Comparison of ENCODE assay signal across 9 mouse cellular contexts in the genomic region with DNA sequence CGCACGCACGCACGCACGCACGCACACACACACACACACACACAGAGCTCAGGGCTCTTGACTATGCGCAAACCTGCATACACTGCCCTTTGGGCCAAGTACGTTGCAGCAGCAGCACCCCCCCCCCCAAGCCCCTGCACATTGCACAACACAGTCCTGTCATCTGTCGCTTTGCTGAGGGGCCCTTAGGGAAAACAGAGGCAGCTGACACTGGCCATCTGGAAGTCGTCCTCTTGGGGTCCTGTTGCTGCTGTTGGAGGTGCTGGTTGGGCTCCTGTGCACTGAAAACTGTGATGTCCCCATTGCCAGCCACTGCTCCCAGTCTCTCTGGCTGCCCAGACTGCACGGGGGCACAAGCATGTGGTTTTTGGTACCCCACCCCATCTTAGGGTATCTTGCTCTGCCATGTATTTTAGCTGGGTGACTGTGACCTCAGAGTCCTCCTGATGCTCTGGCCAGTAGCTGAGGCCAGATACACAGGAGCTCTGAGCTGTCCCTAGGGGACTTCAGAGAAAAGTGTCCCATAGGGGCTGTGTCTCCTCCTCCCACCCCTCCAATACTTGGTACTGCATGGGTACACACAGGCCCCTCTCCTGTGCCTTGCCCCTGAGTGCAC. TPM values are rescaled to one million over a fixed set of nuclear protein-coding genes. Genes with fewer than 3 reads are reported as not detected.
DNase-seq lines count a peak whose midpoint lies in the region; ATAC-seq and TF ChIP-seq lines count a peak whose summit lies in the region.
"Had no signal": no experiment of that assay in that cellular context is flagged by ENCODE, and none has a peak within 500 bp of the region (broad histone marks: within the 10 kb centered on the region; RNA-seq: fewer than 3 reads in every experiment).

No protein-coding gene starts in this region.

- ATAC-seq in heart, embryonic 14.5 days (ENCODE audit: insufficient number of reproducible peaks, insufficient read depth, low FRiP score, low read depth), result peak; percentile 65
- peak; percentile 53 for ATAC-seq in liver, embryonic 15.5 days (ENCODE audit: insufficient read depth)
- ATAC-seq in stomach, postnatal 0 days (ENCODE audit: low FRiP score, low TSS enrichment), result peak; percentile 19; the same call in 1 of the 2 replicates

- peak overlapping the region; percentile 89 to 91 for H3K27ac ChIP-seq in heart, embryonic 14.5 days (replicated peaks in 1 of 2; ENCODE audit: control insufficient read depth in 1 of 2, insufficient read depth in 1 of 2, low read depth in 2 of 2, low read length in 2 of 2)
- no peak overlapping the region for H3K27ac ChIP-seq in liver, embryonic 15.5 days (replicated peaks)
- H3K27ac ChIP-seq in stomach, postnatal 0 days (replicated peaks), result peak overlapping the region; percentile 88; the same call in 1 of the 2 replicates

- no peaks in the 10 kb centered on the region for H3K36me3 ChIP-seq in heart, embryonic 14.5 days (ENCODE audit: control insufficient read depth, insufficient read depth, low read length)
- H3K36me3 ChIP-seq in liver, embryonic 15.5 days (replicated peaks), result no peaks in the 10 kb centered on the region
- no peaks in the 10 kb centered on the region for H3K36me3 ChIP-seq in stomach, postnatal 0 days (ENCODE audit: control insufficient read depth, insufficient read depth, low read length)

- H3K9me3 ChIP-seq in heart, embryonic 14.5 days (ENCODE audit: control insufficient read depth, low read length), result no peaks in the 10 kb centered on the region
- no peaks in the 10 kb centered on the region for H3K9me3 ChIP-seq in liver, embryonic 15.5 days (replicated peaks)
- no peaks in the 10 kb centered on the region for H3K9me3 ChIP-seq in stomach, postnatal 0 days (ENCODE audit: control insufficient read depth, low read length)

- H3K27me3 ChIP-seq in heart, embryonic 14.5 days (ENCODE audit: control insufficient read depth, insufficient read depth, low read length), result no peaks in the 10 kb centered on the region
- 0 out of 2 replicates have a peak, but pooled peaks cover 15% of the 10 kb centered on the region for H3K27me3 ChIP-seq in liver, embryonic 15.5 days
- H3K27me3 ChIP-seq in stomach, postnatal 0 days (ENCODE audit: control insufficient read depth, insufficient read depth, low read length), result no peaks in the 10 kb centered on the region

- no peak overlapping the region; a peak in 1 of 4 replicates for H3K4me3 ChIP-seq in heart, embryonic 14.5 days (ENCODE audit: control insufficient read depth in 1 of 2, insufficient read depth in 1 of 2, low read depth in 1 of 2, low read length in 2 of 2)
- H3K4me3 ChIP-seq in liver, embryonic 15.5 days (replicated peaks), result no peak overlapping the region
- no peak overlapping the region for H3K4me3 ChIP-seq in stomach, postnatal 0 days (ENCODE audit: low read depth, low read length)
- H3K4me3 ChIP-seq: myocyte had no signal

- peak overlapping the region; percentile 65 for H3K4me2 ChIP-seq in heart, embryonic 14.5 days (ENCODE audit: low read length)
- H3K4me2 ChIP-seq in liver, embryonic 15.5 days, result peak overlapping the region; percentile 47; the same call in 1 of the 2 replicates
- no peak overlapping the region for H3K4me2 ChIP-seq in stomach, postnatal 0 days (replicated peaks; ENCODE audit: low read depth)

- peak; percentile 20 for DNase-seq in adrenal gland, adult 8-10 months
- DNase-seq in adrenal gland, adult 18-20 months (ENCODE audit: low spot score in 2 of 2), result no peak
- peak; percentile 13 to 17 for DNase-seq in cerebellum, postnatal 36 days
- DNase-seq in stomach, postnatal 0 days (ENCODE audit: low spot score), result no peak
- DNase-seq in left cerebral cortex, adult 11 months (ENCODE audit: low spot score), result no peak
- DNase-seq in right cerebral cortex, adult 18-20 months, result no peak

- peaks cover 23 to 24% of the 10 kb centered on the region in 2 experiments for H3K4me1 ChIP-seq in heart, embryonic 14.5 days (ENCODE audit: control insufficient read depth in 2 of 2, insufficient read depth in 2 of 2, low read length in 2 of 2)
- peaks cover 21% of the 10 kb centered on the region for H3K4me1 ChIP-seq in liver, embryonic 15.5 days (replicated peaks)
- H3K4me1 ChIP-seq in stomach, postnatal 0 days (replicated peaks; ENCODE audit: control insufficient read depth, insufficient read depth), result peaks cover 12% of the 10 kb centered on the region

- H3K9ac ChIP-seq in heart, embryonic 14.5 days (ENCODE audit: low read length), result peak overlapping the region; percentile 62; the same call in 1 of the 2 replicates
- no peak overlapping the region for H3K9ac ChIP-seq in liver, embryonic 15.5 days
- H3K9ac ChIP-seq in stomach, postnatal 0 days (ENCODE audit: low read length), result peak overlapping the region; percentile 1; the same call in 1 of the 2 replicates

- TF ChIP-seq EP300 in stomach, postnatal 0 days (optimal IDR thresholded peaks at IDR 0.05), result no peak

- 24% methylated on average over 11 of the region's 11 CpGs for WGBS in heart, embryonic 14.5 days
- WGBS in liver, embryonic 15.5 days (ENCODE audit: insufficient replicate concordance), result 46% methylated on average over 11 of the region's 11 CpGs
- 35% methylated on average over 8 of the region's 11 CpGs for WGBS in stomach, postnatal 0 days

- TF ChIP-seq CTCF in stomach, postnatal 0 days (IDR thresholded peaks at IDR 0.05; ENCODE audit: low read depth), result no peak

RNA-seq across cellular contexts. Expression of gene Gadd45g, which starts 57.0 kb away (rescaled TPM):
- 10 to 100 TPM; 13.3 to 61.3 (median 18.6) TPM for total RNA-seq in adrenal gland, adult 8-10 months (2022)
- 10 to 100 TPM; 44.9 to 80.0 TPM for total RNA-seq in adrenal gland, adult 18-20 months (2021)
- polyA plus RNA-seq in heart, embryonic 14.5 days (2014; fragmentation: Nextera tagmentation; extraction: Ambion mirVana), result 41.4 and 41.6 TPM in 2 replicates
- polyA plus RNA-seq in liver, embryonic 15.5 days (2015; fragmentation: Nextera tagmentation; extraction: Ambion mirVana), result 13.3 and 14.0 TPM in 2 replicates
- 37.1 and 39.1 TPM in 2 replicates for polyA plus RNA-seq in stomach, postnatal 0 days (2015; fragmentation: Nextera tagmentation; extraction: Ambion mirVana)

Comparison
In these comparisons a context has a peak if more than half of its experiments do, and no peak if none do; other contexts are left out.
1. DNase-seq: peak in adrenal gland, adult 8-10 months (single experiment) and cerebellum, postnatal 36 days (2 of 2); none in adrenal gland, adult 18-20 months (0 of 2), stomach, postnatal 0 days (single experiment), left cerebral cortex, adult 11 months (single experiment) and right cerebral cortex, adult 18-20 months (single experiment).
2. Peak in every context shown above with its lines, with median percentiles within 50 percentile points of each other: ATAC-seq.